Mouse (Mus musculus) testis, postnatal 10 days (tissue): Measurements from ENCODE around the gene Cacna2d1.

Experiments used
- DNase-seq: peaks from one replicate; pipeline ENCODE4 v3.0.0; 2021; ENCODE audit warnings: low spot score

Cacna2d1 gene

DNA sequence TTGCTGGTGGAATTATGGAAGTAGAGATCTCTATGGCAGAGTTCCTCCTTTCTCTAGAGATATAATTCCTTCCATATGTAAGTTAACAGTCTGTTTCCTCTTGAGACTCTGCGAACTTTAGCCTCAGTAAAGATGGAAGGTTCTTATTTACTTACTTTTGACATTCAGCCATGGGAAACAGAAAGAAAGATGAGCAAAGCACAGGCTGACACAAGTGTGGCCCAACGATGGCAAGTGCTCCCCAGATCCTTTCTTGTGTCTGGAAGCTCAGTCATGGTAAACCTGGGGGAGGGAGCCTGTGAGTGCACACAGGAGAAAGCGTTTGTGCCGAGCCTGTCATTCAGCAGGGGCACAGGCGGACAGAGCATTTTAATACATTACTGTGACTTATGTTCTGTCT is 48.9 kb downstream of the Cacna2d1 start:
- DNase-seq = no peak

DNA sequence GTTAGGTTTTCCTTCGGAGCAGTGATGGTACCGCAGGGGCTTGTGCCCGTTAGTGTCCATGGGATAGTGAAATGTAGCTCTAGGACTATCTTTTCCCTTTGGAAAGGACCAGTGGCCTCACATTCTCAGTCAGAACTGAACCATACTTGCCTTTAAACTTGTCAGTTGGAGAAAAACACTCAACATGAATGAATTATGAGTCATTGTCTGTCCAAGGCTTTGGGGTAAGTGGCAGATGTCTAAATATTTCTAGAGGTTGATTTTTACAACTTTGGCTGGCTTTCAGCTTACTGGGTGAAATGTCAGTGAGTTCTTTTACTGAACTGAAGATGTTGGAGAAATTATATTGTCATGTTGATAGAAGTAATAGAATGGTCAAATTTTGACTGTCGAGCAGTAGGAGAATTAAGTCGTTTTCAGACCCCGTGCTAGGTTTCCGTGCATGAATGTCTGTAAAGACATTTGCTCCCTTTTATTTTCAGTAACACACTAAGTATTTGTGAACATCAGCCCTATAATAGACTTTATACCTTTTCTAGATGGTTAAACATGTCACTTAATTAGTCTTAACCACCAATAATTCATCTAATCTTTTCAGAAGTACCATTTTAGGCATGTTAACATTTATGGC is 50.9 kb downstream of the Cacna2d1 start:
- DNase-seq = no peak

GRCm38 (mm10) chr5:15985901-15986300 is 51.4 kb downstream of the Cacna2d1 start:
- DNase-seq = no peak

DNA sequence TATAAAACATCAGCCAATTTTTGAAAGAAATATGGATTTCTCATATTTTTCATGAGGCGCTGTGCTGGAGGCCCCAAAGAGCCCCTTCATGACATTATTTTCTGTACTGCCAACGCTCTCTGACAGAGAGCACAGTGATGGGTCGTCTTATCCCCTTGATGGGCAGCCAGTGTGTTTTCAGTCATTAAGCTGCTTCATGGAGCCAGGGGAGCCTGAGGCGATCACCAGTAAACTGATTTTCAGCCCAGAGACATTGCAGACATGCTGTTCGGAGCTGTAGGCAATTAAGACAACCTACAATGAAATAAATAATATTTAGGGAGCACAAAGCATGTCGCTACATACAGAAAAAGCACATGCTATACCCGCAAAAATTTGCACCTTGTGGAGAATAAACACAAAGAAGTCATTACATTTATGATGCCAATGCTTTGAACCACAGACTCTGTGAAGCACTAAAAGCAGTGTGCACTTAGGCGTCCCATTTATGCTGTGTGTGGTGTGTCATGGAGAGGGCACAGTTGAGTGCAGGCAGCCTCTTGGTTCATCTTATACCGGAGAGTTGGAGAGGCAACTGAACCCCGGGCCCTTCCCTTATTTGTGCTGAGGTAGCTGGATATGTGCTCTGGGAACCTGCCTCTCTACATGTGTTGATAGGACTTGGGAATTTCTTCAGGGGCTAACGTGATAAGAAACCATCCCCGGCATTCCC is 57.1 kb downstream of the Cacna2d1 start:
- no peak for DNase-seq

DNA sequence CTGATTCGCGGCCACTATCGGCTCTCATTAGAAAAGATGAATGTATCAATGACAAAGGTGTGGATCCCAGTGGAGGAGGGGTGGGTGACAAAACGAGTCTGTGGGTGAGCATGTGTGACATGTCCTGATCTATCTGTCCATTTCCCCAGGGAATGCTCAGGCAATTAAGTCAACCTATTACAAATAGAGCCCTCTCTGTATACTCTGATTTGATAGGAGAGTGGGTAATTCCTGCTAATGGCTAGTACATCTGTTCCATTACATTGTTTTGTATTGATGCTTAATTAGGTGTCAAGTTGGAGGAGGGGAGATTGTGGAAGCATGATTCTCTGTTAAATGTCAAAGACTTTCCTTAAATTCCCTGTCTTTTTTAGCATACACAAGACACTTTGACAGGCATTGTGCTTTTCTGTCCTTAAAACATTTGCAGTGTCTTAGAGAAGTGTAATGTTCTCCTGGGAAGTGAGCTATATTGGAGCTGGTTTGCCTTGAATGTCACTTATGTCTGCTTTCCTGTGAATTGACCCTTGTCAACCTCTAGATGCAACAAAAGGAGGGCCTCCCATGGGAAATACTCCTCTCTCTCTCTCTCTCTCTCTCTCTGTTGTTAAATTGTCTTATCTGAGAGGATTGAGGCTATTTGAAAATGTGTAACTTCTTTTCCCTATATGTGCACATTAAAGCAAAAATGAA is 58.9 kb downstream of the Cacna2d1 start:
- DNase-seq = no peak

DNA sequence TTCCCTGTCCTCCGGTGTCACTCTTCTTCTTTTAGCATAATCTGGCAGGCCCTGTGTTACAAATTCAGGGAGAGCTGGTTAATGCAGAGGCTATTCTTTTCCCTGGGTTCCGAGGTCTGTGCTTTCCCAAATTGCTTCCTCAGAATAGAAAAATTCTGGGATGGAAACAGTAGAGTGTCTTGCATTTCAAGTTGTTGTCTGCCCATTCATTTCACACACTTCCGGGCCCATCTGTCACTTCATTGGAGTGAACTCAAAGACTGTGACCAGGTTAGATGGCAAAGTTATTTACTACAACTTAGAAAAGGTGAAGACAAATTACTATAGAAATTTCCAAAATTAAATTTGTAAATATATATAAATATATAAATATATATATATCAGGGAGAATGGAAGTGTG is 62.7 kb downstream of the Cacna2d1 start:
- no peak for DNase-seq

- DNase-seq = no peak
Observed at GRCm38 (mm10) chr5:15997769-15998168, 63.3 kb downstream of the Cacna2d1 start.

DNA sequence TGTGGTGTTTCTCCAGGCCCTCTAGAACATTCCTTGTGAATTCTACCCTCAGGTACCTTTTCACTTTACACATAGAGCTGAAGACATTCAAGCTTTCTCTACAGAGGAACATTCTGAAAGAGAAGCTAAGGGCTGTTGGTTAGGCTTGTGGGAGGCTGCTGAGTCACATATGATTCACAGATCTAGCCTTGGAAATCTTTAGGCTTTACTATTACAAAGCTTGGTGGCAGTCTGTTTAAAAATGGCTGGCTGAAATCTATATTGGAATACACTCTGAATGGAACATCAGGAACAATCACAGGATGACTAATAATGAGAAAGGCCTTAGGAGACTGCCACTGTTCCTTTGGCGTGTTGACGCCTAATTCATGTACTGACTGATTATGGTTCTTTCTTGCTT is 66.4 kb downstream of the Cacna2d1 start:
- DNase-seq = no peak

DNA sequence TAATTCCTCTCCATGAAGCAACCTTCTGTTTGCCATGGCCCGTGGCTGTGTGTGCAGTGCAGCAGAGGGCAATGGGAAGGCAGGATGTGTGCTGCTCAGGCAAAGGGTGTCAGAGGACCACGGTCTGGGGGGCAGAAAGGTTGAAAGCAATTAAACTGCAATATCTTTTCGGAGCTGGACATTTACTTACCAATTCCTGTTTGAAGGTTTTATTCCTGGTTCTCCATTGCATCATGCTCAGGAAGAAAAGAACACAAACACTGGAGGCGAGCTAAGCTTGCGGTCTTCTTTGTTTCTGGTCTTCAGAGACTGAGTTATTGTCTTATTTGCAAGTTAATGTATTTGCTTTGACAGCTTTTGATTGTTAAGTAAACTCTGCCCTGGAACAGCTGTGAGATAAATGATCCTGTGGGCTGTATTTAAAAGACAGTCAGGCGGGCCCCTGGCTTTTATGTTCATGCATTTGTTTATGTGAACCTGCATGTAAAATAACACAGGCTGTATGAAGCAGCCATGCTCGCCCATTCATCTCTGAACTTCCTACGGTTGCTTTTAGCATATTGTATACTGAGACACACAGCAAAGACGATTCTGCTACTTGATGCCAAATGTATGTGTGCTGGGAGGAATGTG is 68.1 kb downstream of the Cacna2d1 start:
- DNase-seq = no peak

- DNase-seq = no peak
Observed at GRCm38 (mm10) chr5:16004305-16004704, 69.8 kb downstream of the Cacna2d1 start.

GRCm38 (mm10) chr5:16006964-16007363 is 72.5 kb downstream of the Cacna2d1 start:
- no peak for DNase-seq

DNA sequence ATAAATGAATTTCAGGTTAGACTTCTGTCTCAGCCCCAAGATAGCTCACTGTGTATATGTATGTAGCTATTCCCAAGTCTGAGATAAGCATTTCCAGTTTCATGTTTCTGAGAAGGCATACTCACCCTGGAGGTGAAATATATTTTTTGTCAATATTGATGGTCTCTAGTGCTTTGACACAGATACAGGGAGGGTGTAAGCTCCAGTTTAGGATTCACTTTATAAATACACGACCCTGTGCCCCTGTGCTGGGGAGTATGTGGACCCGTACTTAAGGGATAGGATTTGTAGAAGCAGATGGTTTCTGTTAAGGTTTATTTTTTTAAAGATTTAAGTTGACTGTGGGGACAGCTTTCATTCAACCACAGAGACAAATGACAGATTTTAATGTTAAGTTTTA is 79.2 kb downstream of the Cacna2d1 start:
- no peak for DNase-seq

DNA sequence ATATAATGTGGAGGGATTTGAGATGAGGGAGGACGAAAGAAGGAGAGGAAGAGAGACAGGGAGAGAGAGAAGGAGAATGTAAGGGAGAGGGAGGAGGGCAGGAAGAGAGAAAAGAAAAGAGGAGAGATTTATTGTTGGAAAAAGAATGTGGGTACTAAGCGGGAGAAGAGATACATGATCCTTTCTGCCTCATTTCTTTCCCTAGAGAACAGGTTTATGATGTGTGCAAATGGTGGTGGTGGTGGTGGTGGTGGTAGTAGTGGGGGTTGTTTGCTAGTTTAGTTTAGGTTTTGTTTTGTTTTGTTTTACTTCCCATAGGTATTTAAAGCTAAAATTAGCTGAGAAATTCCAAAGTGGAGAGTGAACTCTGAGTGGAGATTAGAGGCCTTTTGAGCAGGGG is 79.9 kb downstream of the Cacna2d1 start:
- no peak for DNase-seq

GRCm38 (mm10) chr5:16024626-16025417 is 90.3 kb downstream of the Cacna2d1 start:
- DNase-seq = no peak

- DNase-seq = no peak
Observed at GRCm38 (mm10) chr5:16028881-16029280, 94.4 kb downstream of the Cacna2d1 start.

DNA sequence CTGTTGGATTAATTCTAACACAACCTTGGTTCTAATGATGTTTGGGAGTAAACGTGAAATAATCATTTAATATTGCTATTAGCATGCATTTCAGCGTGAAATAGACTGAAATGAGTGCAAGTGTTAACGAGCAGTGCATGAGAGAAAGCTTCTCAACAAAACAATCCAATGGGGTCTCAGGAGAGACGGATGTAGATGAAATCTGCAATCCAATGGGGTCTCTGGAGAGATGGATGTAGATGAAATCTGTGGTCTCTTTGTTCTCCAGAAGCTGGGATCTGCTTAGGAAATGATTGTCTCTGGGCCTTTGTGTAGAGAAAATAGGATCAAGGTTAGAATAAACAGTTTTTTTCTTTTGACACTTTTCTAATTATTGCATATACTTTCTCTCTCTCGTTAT is 95.0 kb downstream of the Cacna2d1 start:
- DNase-seq = no peak

DNA sequence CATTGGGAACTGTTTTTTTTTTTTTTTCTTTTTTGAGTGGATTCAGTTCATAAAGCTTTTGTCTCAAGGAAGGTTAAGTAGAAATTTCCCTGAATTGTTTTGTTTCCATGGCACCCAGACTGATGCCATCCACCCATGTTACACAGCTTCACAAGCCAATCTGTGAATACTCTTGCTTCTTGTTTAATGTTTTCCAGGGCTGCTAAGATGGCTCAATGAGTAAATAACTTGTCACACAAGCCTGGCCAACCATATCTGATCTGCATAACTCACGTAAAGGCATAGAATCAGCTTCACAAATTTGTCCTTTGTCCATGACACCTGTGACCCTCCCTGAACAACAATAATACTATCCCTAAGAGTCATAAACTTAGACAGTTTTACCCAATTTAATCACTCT is 99.1 kb downstream of the Cacna2d1 start:
- no peak for DNase-seq

- no peak for DNase-seq
Observed at GRCm38 (mm10) chr5:16035259-16035658, 100.8 kb downstream of the Cacna2d1 start.

DNA sequence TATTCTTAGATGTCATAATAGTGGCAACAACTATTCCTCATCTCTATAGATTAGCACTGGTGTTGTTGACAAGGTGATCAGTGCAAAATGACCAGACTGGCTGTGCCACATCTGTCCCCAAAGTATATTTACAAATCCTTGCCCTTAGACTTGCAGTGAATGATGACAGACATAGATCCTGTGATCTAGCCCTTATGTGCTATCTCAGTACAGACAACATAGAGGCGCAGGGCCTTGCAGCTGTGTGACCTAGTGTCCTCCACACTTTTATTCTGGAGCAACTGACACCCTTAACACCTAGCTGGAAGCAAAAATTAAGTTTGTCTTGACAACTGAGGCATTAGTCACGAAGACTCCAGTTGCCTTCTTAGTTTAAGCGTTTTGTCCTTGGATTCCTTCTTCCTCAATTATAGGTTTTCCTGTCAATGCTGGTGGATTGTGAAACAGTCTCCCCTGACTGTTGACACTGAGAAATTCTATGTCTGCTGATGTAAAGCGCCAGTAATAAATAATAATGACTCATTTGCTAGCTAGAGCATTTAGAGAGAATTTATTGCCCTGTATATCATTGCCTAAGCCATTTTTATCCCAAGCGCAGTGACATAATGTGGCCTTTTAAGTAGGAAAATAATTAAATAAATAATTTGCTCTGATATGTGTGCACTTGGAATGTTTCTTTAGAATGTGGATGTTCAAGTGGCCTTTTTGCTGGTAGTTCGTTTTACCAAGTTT is 110.8 kb downstream of the Cacna2d1 start:
- no peak for DNase-seq

GRCm38 (mm10) chr5:16047452-16048191 is 113.1 kb downstream of the Cacna2d1 start:
- no peak for DNase-seq

GRCm38 (mm10) chr5:16056795-16057194 is 122.3 kb downstream of the Cacna2d1 start:
- DNase-seq = no peak
